In genomic region chr11:69760901-69761200, GRCm38 (mm10) we compare ENCODE assay signal across 11 mouse cellular contexts. TPM values are rescaled to one million over a fixed set of nuclear protein-coding genes. Genes with fewer than 3 reads are reported as not detected.
DNase-seq lines count a peak whose midpoint lies in the region; ATAC-seq and TF ChIP-seq lines count a peak whose summit lies in the region.
"Had no signal": no experiment of that assay in that cellular context is flagged by ENCODE, and none has a peak within 500 bp of the region (broad histone marks: within the 10 kb centered on the region; RNA-seq: fewer than 3 reads in every experiment).

No protein-coding gene starts in this region.

- H3K27me3 ChIP-seq in liver, embryonic 11.5 days (replicated peaks; ENCODE audit: control insufficient read depth, insufficient read depth, low read length) = no peaks in the 10 kb centered on the region
- no peaks in the 10 kb centered on the region for H3K27me3 ChIP-seq in liver, postnatal 0 days (ENCODE audit: insufficient read depth, low read length)
- no peaks in the 10 kb centered on the region for H3K27me3 ChIP-seq in hindbrain, embryonic 12.5 days
- no peaks in the 10 kb centered on the region for H3K27me3 ChIP-seq in limb, embryonic 12.5 days
- no peaks in the 10 kb centered on the region for H3K27me3 ChIP-seq in neural tube, embryonic 14.5 days (ENCODE audit: control insufficient read depth, insufficient read depth, low read length)

- no peak for TF ChIP-seq EP300 in liver, postnatal 0 days (IDR thresholded peaks at IDR 0.05; ENCODE audit: low read depth)

- H3K9ac ChIP-seq in liver, embryonic 11.5 days (ENCODE audit: low read depth, low read length) = peak overlapping the region; percentile 27; the same call in 1 of the 2 replicates
- no peak overlapping the region for H3K9ac ChIP-seq in liver, postnatal 0 days (replicated peaks)
- peak overlapping the region; percentile 81; the same call in 1 of the 2 replicates for H3K9ac ChIP-seq in hindbrain, embryonic 12.5 days
- H3K9ac ChIP-seq in limb, embryonic 12.5 days (replicated peaks) = no peak overlapping the region
- H3K9ac ChIP-seq in neural tube, embryonic 14.5 days (replicated peaks; ENCODE audit: low read depth, low read length) = 0 out of 2 replicates have a peak overlapping the region, but pooled peaks have one; percentile 21

- no peak for DNase-seq in liver, embryonic 11.5 days (ENCODE audit: low spot score)
- no peak for DNase-seq in liver, postnatal 0 days
- DNase-seq in adrenal gland, adult (ENCODE audit: inconsistent age in 2 of 2, low spot score in 1 of 2) = no peak
- DNase-seq: gastrocnemius, postnatal 14 days; heart, postnatal 36 days; layer of hippocampus, postnatal 36 days had no signal

- H3K4me3 ChIP-seq in liver, embryonic 11.5 days (ENCODE audit: low read depth, low read length) = no peak overlapping the region
- no peak overlapping the region for H3K4me3 ChIP-seq in liver, postnatal 0 days (ENCODE audit: low read depth, low read length)
- H3K4me3 ChIP-seq in hindbrain, embryonic 12.5 days = no peak overlapping the region
- no peak overlapping the region for H3K4me3 ChIP-seq in limb, embryonic 12.5 days (replicated peaks)
- no peak overlapping the region for H3K4me3 ChIP-seq in neural tube, embryonic 14.5 days (ENCODE audit: low read depth, low read length)

- no peaks in the 10 kb centered on the region for H3K9me3 ChIP-seq in liver, embryonic 11.5 days (ENCODE audit: control insufficient read depth, low read length)
- no peaks in the 10 kb centered on the region for H3K9me3 ChIP-seq in liver, postnatal 0 days (ENCODE audit: low read length)
- H3K9me3 ChIP-seq in hindbrain, embryonic 12.5 days (replicated peaks) = no peaks in the 10 kb centered on the region
- no peaks in the 10 kb centered on the region for H3K9me3 ChIP-seq in limb, embryonic 12.5 days
- H3K9me3 ChIP-seq in neural tube, embryonic 14.5 days (ENCODE audit: control insufficient read depth, low read length) = no peaks in the 10 kb centered on the region

- H3K4me1 ChIP-seq in liver, embryonic 11.5 days (replicated peaks; ENCODE audit: control insufficient read depth, insufficient read depth, low read length) = peaks cover 30% of the 10 kb centered on the region
- peaks cover 28% of the 10 kb centered on the region for H3K4me1 ChIP-seq in liver, postnatal 0 days (ENCODE audit: insufficient read depth)
- H3K4me1 ChIP-seq in hindbrain, embryonic 12.5 days = peaks cover 32% of the 10 kb centered on the region
- peaks cover 34% of the 10 kb centered on the region for H3K4me1 ChIP-seq in limb, embryonic 12.5 days (replicated peaks)
- peaks cover 36% of the 10 kb centered on the region for H3K4me1 ChIP-seq in neural tube, embryonic 14.5 days (ENCODE audit: control insufficient read depth, insufficient read depth, low read length)

- no peaks in the 10 kb centered on the region for H3K36me3 ChIP-seq in liver, embryonic 11.5 days (ENCODE audit: control insufficient read depth, insufficient read depth, low read length)
- no peaks in the 10 kb centered on the region for H3K36me3 ChIP-seq in liver, postnatal 0 days (replicated peaks; ENCODE audit: insufficient read depth, low read length)
- H3K36me3 ChIP-seq in hindbrain, embryonic 12.5 days = no peaks in the 10 kb centered on the region
- no peaks in the 10 kb centered on the region for H3K36me3 ChIP-seq in limb, embryonic 12.5 days
- no peaks in the 10 kb centered on the region for H3K36me3 ChIP-seq in neural tube, embryonic 14.5 days (ENCODE audit: control insufficient read depth, insufficient read depth, low read length)

- H3K4me2 ChIP-seq in liver, embryonic 11.5 days = no peak overlapping the region
- H3K4me2 ChIP-seq in liver, postnatal 0 days (ENCODE audit: low read depth, low read length) = no peak overlapping the region
- H3K4me2 ChIP-seq in hindbrain, embryonic 12.5 days (replicated peaks) = no peak overlapping the region
- no peak overlapping the region for H3K4me2 ChIP-seq in limb, embryonic 12.5 days
- H3K4me2 ChIP-seq in neural tube, embryonic 14.5 days (ENCODE audit: low read depth, low read length) = no peak overlapping the region

- no peak for ATAC-seq in liver, embryonic 11.5 days (replicated peaks; ENCODE audit: low FRiP score)
- no peak for ATAC-seq in liver, postnatal 0 days
- ATAC-seq in hindbrain, embryonic 12.5 days (ENCODE audit: low FRiP score) = no peak
- ATAC-seq in limb, embryonic 12.5 days (ENCODE audit: insufficient number of reproducible peaks, insufficient read depth, low FRiP score, low TSS enrichment, low read depth) = no peak
- no peak for ATAC-seq in neural tube, embryonic 14.5 days (ENCODE audit: low read depth)
- no peak for ATAC-seq in erythroblast, adult 5-6 weeks (replicated peaks; ENCODE audit: low FRiP score, poor library complexity, severe bottlenecking)

- TF ChIP-seq CTCF in liver, postnatal 0 days (IDR thresholded peaks at IDR 0.05; ENCODE audit: low read depth) = no peak

- WGBS in liver, embryonic 11.5 days = 86% methylated on average over 7 of the region's 7 CpGs
- WGBS in liver, postnatal 0 days (ENCODE audit: insufficient replicate concordance) = 93% methylated on average over 7 of the region's 7 CpGs
- 93% methylated on average over 7 of the region's 7 CpGs for WGBS in hindbrain, embryonic 12.5 days
- WGBS in limb, embryonic 12.5 days = 92% methylated on average over 7 of the region's 7 CpGs
- 91% methylated on average over 7 of the region's 7 CpGs for WGBS in neural tube, embryonic 14.5 days

- H3K27ac ChIP-seq in liver, embryonic 11.5 days (ENCODE audit: low read depth, low read length) = no peak overlapping the region; the same call in 1 of the 2 replicates
- H3K27ac ChIP-seq in liver, postnatal 0 days (ENCODE audit: low read depth) = no peak overlapping the region
- peak overlapping the region; percentile 98 for H3K27ac ChIP-seq in hindbrain, embryonic 12.5 days
- peak overlapping the region; percentile 98 for H3K27ac ChIP-seq in limb, embryonic 12.5 days
- peak overlapping the region; percentile 94 for H3K27ac ChIP-seq in neural tube, embryonic 14.5 days (ENCODE audit: low read depth, low read length)

RNA-seq across cellular contexts. Expression of gene Slc35g3, which starts 0.9 kb away (rescaled TPM):
- polyA plus RNA-seq in liver, embryonic 11.5 days (2014; fragmentation: Nextera tagmentation; extraction: Ambion mirVana) = not detected in 2 replicates
- polyA plus RNA-seq in liver, postnatal 0 days (2015; fragmentation: Nextera tagmentation; extraction: Ambion mirVana) = not detected in 2 replicates
- polyA plus RNA-seq in hindbrain, embryonic 12.5 days (2016; fragmentation: Nextera tagmentation; extraction: Ambion mirVana) = 0.40 and 0.61 TPM in 2 replicates
- 0.13 and 0.18 TPM in 2 replicates for polyA plus RNA-seq in limb, embryonic 12.5 days (2016; fragmentation: Nextera tagmentation; extraction: Ambion mirVana)
- polyA plus RNA-seq in neural tube, embryonic 14.5 days (2014; fragmentation: Nextera tagmentation; extraction: Ambion mirVana) = not detected in 2 replicates
- total RNA-seq in erythroblast, adult 5-6 weeks (2015; ENCODE audit: low replicate concordance) = not detected in 2 replicates
- not detected in 2 replicates for total RNA-seq in erythroblast, adult 5-6 weeks (2017; ENCODE audit: low replicate concordance)
- total RNA-seq: gastrocnemius, postnatal 14 days; heart, postnatal 36 days; layer of hippocampus, postnatal 36 days had no signal
- polyA plus RNA-seq: spleen, adult 2 months had no signal

RNA-seq across cellular contexts. Expression of gene Polr2a, which starts 2.4 kb away (rescaled TPM):
- 46.1 and 48.9 TPM in 2 replicates for polyA plus RNA-seq in liver, embryonic 11.5 days (2014; fragmentation: Nextera tagmentation; extraction: Ambion mirVana)
- polyA plus RNA-seq in liver, postnatal 0 days (2015; fragmentation: Nextera tagmentation; extraction: Ambion mirVana) = 6.6 and 6.8 TPM in 2 replicates
- 32.2 and 39.0 TPM in 2 replicates for polyA plus RNA-seq in hindbrain, embryonic 12.5 days (2016; fragmentation: Nextera tagmentation; extraction: Ambion mirVana)
- 27.2 and 38.1 TPM in 2 replicates for polyA plus RNA-seq in limb, embryonic 12.5 days (2016; fragmentation: Nextera tagmentation; extraction: Ambion mirVana)
- 23.5 and 30.7 TPM in 2 replicates for polyA plus RNA-seq in neural tube, embryonic 14.5 days (2014; fragmentation: Nextera tagmentation; extraction: Ambion mirVana)
- total RNA-seq in erythroblast, adult 5-6 weeks (2015; ENCODE audit: low replicate concordance) = 56.5 and 58.3 TPM in 2 replicates
- total RNA-seq in erythroblast, adult 5-6 weeks (2017; ENCODE audit: low replicate concordance) = 69.5 and 76.9 TPM in 2 replicates

RNA-seq across cellular contexts. Expression of gene Zbtb4, which starts 4.9 kb away (rescaled TPM):
- polyA plus RNA-seq in liver, embryonic 11.5 days (2014; fragmentation: Nextera tagmentation; extraction: Ambion mirVana) = 0.90 and 1.0 TPM in 2 replicates
- 0.67 and 0.75 TPM in 2 replicates for polyA plus RNA-seq in liver, postnatal 0 days (2015; fragmentation: Nextera tagmentation; extraction: Ambion mirVana)
- polyA plus RNA-seq in hindbrain, embryonic 12.5 days (2016; fragmentation: Nextera tagmentation; extraction: Ambion mirVana) = 2.3 and 2.4 TPM in 2 replicates
- polyA plus RNA-seq in limb, embryonic 12.5 days (2016; fragmentation: Nextera tagmentation; extraction: Ambion mirVana) = 1.9 and 2.4 TPM in 2 replicates
- polyA plus RNA-seq in neural tube, embryonic 14.5 days (2014; fragmentation: Nextera tagmentation; extraction: Ambion mirVana) = 4.3 and 6.0 TPM in 2 replicates
- total RNA-seq in erythroblast, adult 5-6 weeks (2015; ENCODE audit: low replicate concordance) = 1.7 and 1.9 TPM in 2 replicates
- total RNA-seq in erythroblast, adult 5-6 weeks (2017; ENCODE audit: low replicate concordance) = 0.94 and 2.4 TPM in 2 replicates

RNA-seq across cellular contexts. Expression of gene Chrnb1, which starts 34.9 kb away (rescaled TPM):
- polyA plus RNA-seq in liver, embryonic 11.5 days (2014; fragmentation: Nextera tagmentation; extraction: Ambion mirVana) = 1.3 and 1.4 TPM in 2 replicates
- polyA plus RNA-seq in liver, postnatal 0 days (2015; fragmentation: Nextera tagmentation; extraction: Ambion mirVana) = 0.73 and 0.76 TPM in 2 replicates
- 3.0 and 5.9 TPM in 2 replicates for polyA plus RNA-seq in hindbrain, embryonic 12.5 days (2016; fragmentation: Nextera tagmentation; extraction: Ambion mirVana)
- polyA plus RNA-seq in limb, embryonic 12.5 days (2016; fragmentation: Nextera tagmentation; extraction: Ambion mirVana) = 15.4 and 17.1 TPM in 2 replicates
- polyA plus RNA-seq in neural tube, embryonic 14.5 days (2014; fragmentation: Nextera tagmentation; extraction: Ambion mirVana) = 0.78 and 1.3 TPM in 2 replicates
- total RNA-seq in erythroblast, adult 5-6 weeks (2015; ENCODE audit: low replicate concordance) = 4.0 TPM in 1 of 2 replicates, not detected in the other
- 0.26 TPM in 1 of 2 replicates, not detected in the other for total RNA-seq in erythroblast, adult 5-6 weeks (2017; ENCODE audit: low replicate concordance)

RNA-seq across cellular contexts. Expression of gene Fgf11, which starts 40.8 kb away (rescaled TPM):
- 1.2 TPM in 2 replicates for polyA plus RNA-seq in liver, embryonic 11.5 days (2014; fragmentation: Nextera tagmentation; extraction: Ambion mirVana)
- polyA plus RNA-seq in liver, postnatal 0 days (2015; fragmentation: Nextera tagmentation; extraction: Ambion mirVana) = 0.04 and 0.07 TPM in 2 replicates
- 3.7 and 4.2 TPM in 2 replicates for polyA plus RNA-seq in hindbrain, embryonic 12.5 days (2016; fragmentation: Nextera tagmentation; extraction: Ambion mirVana)
- 1.2 and 1.5 TPM in 2 replicates for polyA plus RNA-seq in limb, embryonic 12.5 days (2016; fragmentation: Nextera tagmentation; extraction: Ambion mirVana)
- 6.4 and 9.1 TPM in 2 replicates for polyA plus RNA-seq in neural tube, embryonic 14.5 days (2014; fragmentation: Nextera tagmentation; extraction: Ambion mirVana)
- not detected in 2 replicates for total RNA-seq in erythroblast, adult 5-6 weeks (2015; ENCODE audit: low replicate concordance)
- not detected in 2 replicates for total RNA-seq in erythroblast, adult 5-6 weeks (2017; ENCODE audit: low replicate concordance)

Comparison
In these comparisons a context has a peak if more than half of its experiments do, and no peak if none do; other contexts are left out.
1. H3K9ac ChIP-seq: peak in liver, embryonic 11.5 days (single experiment), hindbrain, embryonic 12.5 days (single experiment) and neural tube, embryonic 14.5 days (single experiment); none in liver, postnatal 0 days (single experiment) and limb, embryonic 12.5 days (single experiment).
2. H3K27ac ChIP-seq: peak in hindbrain, embryonic 12.5 days (single experiment), limb, embryonic 12.5 days (single experiment) and neural tube, embryonic 14.5 days (single experiment); none in liver, embryonic 11.5 days (single experiment) and liver, postnatal 0 days (single experiment).